Mouse (Mus musculus): ENCODE measurements around the gene Phb2.

Phb2 gene

DNA sequence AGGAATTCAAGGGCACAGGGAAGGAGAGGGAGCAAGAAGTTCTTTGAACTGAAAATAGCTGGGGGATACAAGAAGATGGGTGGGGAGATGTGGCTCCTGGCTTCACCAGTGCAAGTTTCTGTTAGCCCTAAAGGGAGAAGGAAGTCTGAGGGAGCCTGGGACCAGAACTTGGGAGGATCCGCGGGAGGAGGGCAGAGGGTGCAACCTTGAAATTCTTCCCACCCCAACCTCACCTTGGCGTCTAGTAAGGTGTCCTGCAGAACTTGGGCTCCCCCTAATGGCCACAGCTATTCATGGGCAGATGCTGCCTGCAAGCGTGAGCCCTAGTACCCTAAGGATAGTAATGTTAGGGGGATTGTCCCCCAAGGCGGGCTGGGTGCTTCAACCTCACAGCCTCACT, 47.1 kb downstream of the Phb2 start:
- POLR2A ChIA-PET, result interaction anchor here (0.5 to 22.3 kb wide), 59 partner anchors 10 to 433 kb away, joined by 3 to 449 read pairs (median 5); partner anchors contain the start of genes Grcc10 (in 4 of the 4), Emg1 (in 3 of the 4), Phb2 (in 3 of the 4) and Eno2 (in 2 of the 4)
- CTCF ChIA-PET, result interaction anchor here (0.6 to 5.0 kb wide), 42 partner anchors 10 to 278 kb away, joined by 3 to 46 read pairs (median 4); partner anchors contain the start of genes Eno2 (in 2 of the 4), Grcc10 (in 2 of the 4), C1rl (in 1 of the 4) and Mlf2 (in 1 of the 4)

DNA sequence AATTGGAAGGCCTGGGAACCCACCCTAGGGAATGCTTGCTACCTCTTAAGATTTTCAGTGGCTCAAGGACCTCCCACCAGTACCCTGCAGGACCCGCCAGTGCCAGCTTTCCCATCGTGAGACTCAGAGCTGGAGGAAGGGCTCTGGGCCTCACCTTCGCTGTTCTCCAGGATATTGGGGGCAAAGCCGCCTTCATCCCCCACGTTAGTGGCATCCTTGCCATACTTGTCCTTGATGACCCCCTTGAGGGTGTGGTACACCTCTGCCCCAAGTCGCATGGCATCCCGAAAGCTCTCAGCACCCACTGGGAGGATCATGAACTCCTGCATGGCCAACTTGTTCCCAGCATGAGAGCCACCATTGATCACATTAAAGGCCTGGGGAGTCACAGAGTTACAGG, 53.8 kb downstream of the Phb2 start:
- POLR2A ChIA-PET, result interaction anchor here in 2 of 4 experiments (1.1 to 22.3 kb wide), 8 partner anchors 11 to 398 kb away, joined by 3 to 449 read pairs (median 6); partner anchors contain the start of genes Grcc10 (in 2 of the 2), Cdca3 (in 1 of the 2), Gm45234 (in 1 of the 2) and Ptpn6 (in 1 of the 2)

More for the DNA sequence above, 53.8 kb downstream of the Phb2 start:
- CTCF ChIA-PET, result no interaction called here
